ENCODE assay signal across 11 mouse cellular contexts in the genomic region with DNA sequence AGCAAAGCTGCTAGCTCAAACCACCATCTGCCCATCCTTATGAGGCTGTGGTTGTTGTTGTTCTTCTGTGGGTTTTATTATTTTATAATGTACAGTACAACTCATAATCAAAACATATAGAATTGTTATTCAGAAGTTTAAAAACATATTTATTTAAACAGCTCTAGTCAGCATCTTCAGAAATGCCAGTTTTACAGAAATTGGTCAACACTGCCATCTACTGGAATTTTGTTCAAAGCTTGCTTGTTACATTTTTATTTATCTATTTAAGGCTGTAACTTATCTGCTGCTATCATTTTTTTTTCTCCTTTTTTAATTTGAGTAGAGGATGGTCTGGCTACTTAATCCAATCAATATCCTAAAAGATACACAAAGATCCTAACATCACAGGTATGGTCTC. TPM values are rescaled to one million over a fixed set of nuclear protein-coding genes. Genes with fewer than 3 reads are reported as not detected.
DNase-seq lines count a peak whose midpoint lies in the region; ATAC-seq and TF ChIP-seq lines count a peak whose summit lies in the region.
"Had no signal": no experiment of that assay in that cellular context is flagged by ENCODE, and none has a peak within 500 bp of the region (broad histone marks: within the 10 kb centered on the region; RNA-seq: fewer than 3 reads in every experiment).

No protein-coding gene starts in this region.

- H3K79me2 ChIP-seq in CH12.LX (replicated peaks; ENCODE audit: control insufficient read depth, extremely low read depth, insufficient read depth, poor library complexity, severe bottlenecking) = no peaks in the 10 kb centered on the region

- dilution Hi-C loops in CH12.LX (cut with MboI; ENCODE audit: extremely low pct_ligation_motif_present, extremely low pct_unique_long_range_greater_than_20kb, low sequenced_read_pairs) = no loop called here

- in situ Hi-C loops in CH12.LX (cut with MboI; ENCODE audit: low pct_ligation_motif_present, low pct_unique_long_range_greater_than_20kb, low sequenced_read_pairs) = loop anchor here (25.0 kb wide), 2 partner anchors 1321 to 1771 kb away; no protein-coding TSS in a partner anchor

- peak; percentile 80 for TF ChIP-seq CTCF in left cerebral cortex, adult 2 months (IDR thresholded peaks at IDR 0.05)
- TF ChIP-seq CTCF in CH12.LX (conservative IDR thresholded peaks at IDR 0.05 in 1 of 2, IDR thresholded peaks at IDR 0.05 in 1 of 2; ENCODE audit: low read depth in 2 of 2, low read length in 2 of 2) = peak in 1 of 2 experiments; percentile 52; a peak in 2 of 4 replicates

- no peaks in the 10 kb centered on the region for H3K9me3 ChIP-seq in embryonic facial prominence, embryonic 11.5 days (replicated peaks; ENCODE audit: control insufficient read depth, low read length)
- no peaks in the 10 kb centered on the region for H3K9me3 ChIP-seq in embryonic facial prominence, embryonic 10.5 days
- no peaks in the 10 kb centered on the region for H3K9me3 ChIP-seq in CH12.LX (replicated peaks; ENCODE audit: low read length)
- H3K9me3 ChIP-seq: liver, embryonic 13.5 days had no signal

- no peak overlapping the region for H3K4me2 ChIP-seq in embryonic facial prominence, embryonic 11.5 days (ENCODE audit: low read depth, low read length)
- H3K4me2 ChIP-seq in CH12.LX (ENCODE audit: insufficient read depth, low read depth, poor library complexity, severe bottlenecking) = no peak overlapping the region
- H3K4me2 ChIP-seq: liver, embryonic 13.5 days had no signal

- TF ChIP-seq RAD21 in CH12.LX (IDR thresholded peaks at IDR 0.05; ENCODE audit: low read depth, low read length) = peak; percentile 68

- peak; percentile 70 for DNase-seq in embryonic facial prominence, embryonic 11.5 days (ENCODE audit: low spot score)
- DNase-seq in embryonic facial prominence, embryonic 10.5 days (ENCODE audit: low spot score) = no peak
- no peak for DNase-seq in left cerebral cortex, adult 2 months (ENCODE audit: extremely low spot score in 1 of 2, low spot score in 2 of 2)
- no peak for DNase-seq in left cerebral cortex, adult 11 months (ENCODE audit: low spot score)
- peak; percentile 44 for DNase-seq in CH12.LX (ENCODE audit: extremely low read depth)
- peak; percentile 61 for DNase-seq in embryo, embryonic 11 days
- DNase-seq in ovary, postnatal 14 days (ENCODE audit: low spot score) = no peak
- DNase-seq in heart, postnatal 36 days = no peak
- DNase-seq: adrenal gland, postnatal 25 days; liver, embryonic 13.5 days had no signal

- no peaks in the 10 kb centered on the region for H3K36me3 ChIP-seq in embryonic facial prominence, embryonic 11.5 days (replicated peaks; ENCODE audit: control insufficient read depth, insufficient read depth, low read depth, low read length)
- H3K36me3 ChIP-seq in embryonic facial prominence, embryonic 10.5 days (replicated peaks) = no peaks in the 10 kb centered on the region
- no peaks in the 10 kb centered on the region for H3K36me3 ChIP-seq in CH12.LX (replicated peaks in 1 of 2; ENCODE audit: control insufficient read depth in 1 of 2, insufficient read depth in 1 of 2, low read length in 1 of 2)
- H3K36me3 ChIP-seq: liver, embryonic 13.5 days had no signal

- TF ChIP-seq EP300 in CH12.LX (IDR thresholded peaks at IDR 0.05; ENCODE audit: low read length) = no peak

- no peaks in the 10 kb centered on the region for H3K27me3 ChIP-seq in embryonic facial prominence, embryonic 11.5 days (ENCODE audit: control insufficient read depth, insufficient read depth, low read length)
- no peaks in the 10 kb centered on the region for H3K27me3 ChIP-seq in embryonic facial prominence, embryonic 10.5 days (replicated peaks; ENCODE audit: low read depth, poor library complexity, severe bottlenecking)
- no peaks in the 10 kb centered on the region for H3K27me3 ChIP-seq in CH12.LX (replicated peaks)
- H3K27me3 ChIP-seq: liver, embryonic 13.5 days had no signal

- H3K27ac ChIP-seq in embryonic facial prominence, embryonic 11.5 days (replicated peaks; ENCODE audit: low read depth, low read length) = no peak overlapping the region
- no peak overlapping the region for H3K27ac ChIP-seq in embryonic facial prominence, embryonic 10.5 days (replicated peaks)
- no peak overlapping the region for H3K27ac ChIP-seq in left cerebral cortex, adult 2 months
- H3K27ac ChIP-seq in CH12.LX (ENCODE audit: insufficient read depth, low read depth) = no peak overlapping the region
- H3K27ac ChIP-seq: liver, embryonic 13.5 days had no signal

- no peak for TF ChIP-seq POLR2A in CH12.LX (IDR thresholded peaks at IDR 0.05; ENCODE audit: low read depth, low read length)

- H3K4me1 ChIP-seq in embryonic facial prominence, embryonic 11.5 days (ENCODE audit: control insufficient read depth, insufficient read depth, low read length) = no peaks in the 10 kb centered on the region
- no peaks in the 10 kb centered on the region for H3K4me1 ChIP-seq in embryonic facial prominence, embryonic 10.5 days
- H3K4me1 ChIP-seq in CH12.LX (ENCODE audit: control insufficient read depth in 1 of 2, insufficient read depth in 2 of 2) = no peaks in the 10 kb centered on the region
- H3K4me1 ChIP-seq: liver, embryonic 13.5 days had no signal

- no peak overlapping the region for H3K4me3 ChIP-seq in embryonic facial prominence, embryonic 11.5 days (ENCODE audit: low read depth, low read length)
- H3K4me3 ChIP-seq in embryonic facial prominence, embryonic 10.5 days = no peak overlapping the region
- H3K4me3 ChIP-seq in left cerebral cortex, adult 2 months = no peak overlapping the region
- H3K4me3 ChIP-seq in CH12.LX (replicated peaks in 1 of 3; ENCODE audit: low read depth in 2 of 3, low read length in 2 of 3, poor library complexity in 1 of 3) = no peak overlapping the region
- H3K4me3 ChIP-seq: liver, embryonic 13.5 days had no signal

- ATAC-seq in embryonic facial prominence, embryonic 11.5 days (replicated peaks; ENCODE audit: insufficient number of reproducible peaks, low FRiP score, low TSS enrichment, low read depth) = no peak

- intact Hi-C loops in left cerebral cortex, adult 2 months (cut with DNase I) = loop anchor here (5.0 kb wide), 2 partner anchors 1766 to 1901 kb away; no protein-coding TSS in a partner anchor
- intact Hi-C loops in heart, postnatal 36 days (cut with DNase I) = loop anchor here (10.0 kb wide), 1 partner anchor 1763 kb away; no protein-coding TSS in a partner anchor

- H3K9ac ChIP-seq in embryonic facial prominence, embryonic 11.5 days (replicated peaks; ENCODE audit: low read length) = no peak overlapping the region
- no peak overlapping the region for H3K9ac ChIP-seq in CH12.LX (ENCODE audit: insufficient read depth, low read depth)
- H3K9ac ChIP-seq: liver, embryonic 13.5 days had no signal

TF ChIP-seq in CH12.LX, 34 proteins besides CTCF, POLR2A, EP300 and RAD21:
- TF ChIP-seq ZC3H11A (IDR thresholded peaks at IDR 0.05; ENCODE audit: low read depth, low read length) (no peak), SIN3A (IDR thresholded peaks at IDR 0.05; ENCODE audit: low read length) (no peak), SMC3 (IDR thresholded peaks at IDR 0.05; ENCODE audit: low read depth, low read length) (peak; percentile 8; the same call in 1 of the 2 replicates), TCF12 (IDR thresholded peaks at IDR 0.05; ENCODE audit: low read depth, low read length) (no peak), MYC (IDR thresholded peaks at IDR 0.05; ENCODE audit: low read depth, low read length) (no peak)
TF ChIP-seq in CH12.LX: peak in this region for 1.

RNA-seq across cellular contexts. Expression of gene Tfap2a, which starts 19.8 kb away (rescaled TPM):
- 7.7 and 8.4 TPM in 2 replicates for polyA plus RNA-seq in embryonic facial prominence, embryonic 11.5 days (2014; fragmentation: Nextera tagmentation; extraction: Ambion mirVana)
- polyA plus RNA-seq in embryonic facial prominence, embryonic 10.5 days (2016; fragmentation: Nextera tagmentation; extraction: Ambion mirVana) = 8.3 and 8.5 TPM in 2 replicates
- 1 to 10 TPM in 1 of 2 experiments, under 1 TPM in 1; 0.68 to 1.0 TPM for total RNA-seq in left cerebral cortex, adult 2 months (2021)
- not detected in 2 replicates for total RNA-seq in CH12.LX (2012; rRNA removed)
- not detected in 2 replicates for total RNA-seq in CH12.LX (2014; rRNA removed)
- not detected in 2 replicates for polyA plus RNA-seq in CH12.LX (2012; ENCODE audit: insufficient read length, low read depth)
- under 1 TPM; 0.11 to 0.36 TPM for total RNA-seq in heart, postnatal 36 days (2021)
- total RNA-seq: hematopoietic stem cell, adult 5-6 weeks had no signal
- polyA plus RNA-seq: liver, embryonic 13.5 days had no signal

Comparison
In these comparisons a context has a peak if more than half of its experiments do, and no peak if none do; other contexts are left out.
1. DNase-seq: peak in embryonic facial prominence, embryonic 11.5 days (single experiment), CH12.LX (single experiment) and embryo, embryonic 11 days (single experiment); none in embryonic facial prominence, embryonic 10.5 days (single experiment), left cerebral cortex, adult 2 months (0 of 2), left cerebral cortex, adult 11 months (single experiment), ovary, postnatal 14 days (single experiment) and heart, postnatal 36 days (0 of 2).